Mouse (Mus musculus): ENCODE measurements around the gene Ano6.

Gene Ano6

DNA sequence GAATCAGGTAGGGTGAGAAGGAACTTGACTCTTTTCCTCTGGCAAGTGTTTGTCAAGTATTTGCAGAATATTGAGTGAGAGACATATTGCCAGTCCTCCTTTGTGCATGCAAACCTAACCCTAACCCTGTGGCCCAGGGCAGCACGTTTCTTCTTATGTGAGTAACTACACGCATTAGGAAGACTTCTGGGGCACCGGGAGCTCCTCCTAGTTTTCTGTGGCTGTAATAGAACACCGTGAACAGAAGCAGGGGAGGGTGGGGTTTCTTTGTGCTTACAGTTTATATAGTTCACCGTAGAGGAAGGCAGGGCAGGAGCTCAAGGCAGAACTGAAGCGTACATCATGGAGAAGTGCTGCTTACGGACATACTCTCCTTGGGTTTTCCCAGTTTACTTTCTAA, 65.3 kb downstream of the Ano6 start:
- no peak for DNase-seq (ENCODE audit: low read depth, low spot score)

GRCm38 (mm10) chr15:95856684-95857595, 66.3 kb downstream of the Ano6 start:
- DNase-seq (ENCODE audit: low read depth, low spot score), result no peak

DNA sequence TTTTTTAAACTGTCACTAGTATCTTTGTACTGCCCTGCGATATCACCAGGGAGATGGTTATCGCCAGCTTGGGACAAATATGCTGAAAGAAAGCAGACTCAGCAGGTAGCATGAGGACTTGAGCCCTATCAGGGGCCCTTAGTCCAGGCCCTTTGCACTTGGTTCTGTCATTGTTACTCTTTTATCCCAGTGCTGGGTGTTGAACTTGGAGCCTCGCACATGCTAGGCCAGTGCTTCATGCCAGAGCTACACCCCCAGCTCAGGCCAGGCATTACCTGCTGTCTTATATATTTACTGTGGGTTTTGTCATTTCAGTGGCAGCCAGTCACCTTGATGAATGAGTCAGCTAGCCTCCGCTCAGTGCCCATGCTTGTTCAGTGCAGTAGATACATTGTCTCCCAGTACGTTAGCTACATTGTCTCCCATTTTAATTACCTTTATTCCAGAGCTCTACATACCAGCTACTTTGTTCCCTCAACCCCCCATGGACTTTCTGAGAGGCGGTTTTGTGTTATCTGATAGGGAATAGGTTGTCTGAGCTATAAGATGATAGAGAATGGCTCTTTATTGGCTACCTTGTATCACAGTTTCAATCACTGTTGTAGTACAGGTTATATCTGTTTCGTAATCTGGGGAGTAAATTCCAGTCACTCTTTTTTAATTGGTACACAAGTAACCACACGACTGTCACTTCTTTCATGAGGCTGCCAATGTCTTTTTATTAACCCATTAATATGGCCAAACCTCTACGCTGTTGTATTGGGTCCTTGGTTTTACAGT, 68.4 kb downstream of the Ano6 start:
- no peak for DNase-seq (ENCODE audit: low read depth, low spot score)

DNA sequence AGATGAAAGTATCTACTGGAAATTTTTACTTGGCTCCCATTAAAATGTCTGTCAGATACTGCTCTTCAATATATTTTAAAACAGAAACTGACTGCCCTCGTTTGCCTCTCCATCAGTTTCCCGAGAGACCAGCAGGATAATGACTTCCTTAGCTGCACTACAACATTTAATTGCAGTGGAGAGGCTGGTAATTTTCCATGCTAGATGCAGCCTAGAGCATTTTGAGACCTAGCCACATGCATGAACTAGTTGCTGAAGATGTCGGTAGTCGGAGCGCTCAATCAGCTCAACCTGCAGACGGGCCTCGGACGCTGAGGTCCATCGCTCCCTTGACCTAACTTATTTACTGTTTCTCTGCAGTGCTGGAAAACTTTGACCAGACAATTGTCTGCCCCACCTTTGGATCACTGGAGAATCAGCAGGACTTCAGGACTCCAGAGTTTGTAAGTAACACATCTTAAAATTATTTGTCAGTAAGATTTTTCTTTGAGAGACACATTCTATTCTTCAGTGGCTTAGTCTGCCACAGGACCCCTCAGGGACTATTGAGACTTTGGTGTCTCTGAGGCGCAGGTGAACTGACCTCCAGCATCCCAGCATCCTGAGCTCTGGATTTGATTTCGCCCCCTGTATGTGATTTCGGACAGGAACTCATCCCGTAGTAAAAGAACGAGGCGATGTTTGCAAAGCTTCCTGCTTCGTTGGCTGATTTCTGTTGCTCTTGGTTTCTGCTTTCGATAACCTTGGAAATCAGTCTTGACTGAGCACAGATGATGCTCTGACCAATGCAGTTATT, 73.4 kb downstream of the Ano6 start:
- no peak for DNase-seq (ENCODE audit: low read depth, low spot score)

- DNase-seq (ENCODE audit: low read depth, low spot score), result no peak
Observed at GRCm38 (mm10) chr15:95865311-95866100, 74.9 kb downstream of the Ano6 start.

- no peak for DNase-seq (ENCODE audit: low read depth, low spot score)
Observed at GRCm38 (mm10) chr15:95868172-95868571, 77.5 kb downstream of the Ano6 start.

- no peak for DNase-seq (ENCODE audit: low read depth, low spot score)
Observed at GRCm38 (mm10) chr15:95869611-95870010, 79.0 kb downstream of the Ano6 start.

DNA sequence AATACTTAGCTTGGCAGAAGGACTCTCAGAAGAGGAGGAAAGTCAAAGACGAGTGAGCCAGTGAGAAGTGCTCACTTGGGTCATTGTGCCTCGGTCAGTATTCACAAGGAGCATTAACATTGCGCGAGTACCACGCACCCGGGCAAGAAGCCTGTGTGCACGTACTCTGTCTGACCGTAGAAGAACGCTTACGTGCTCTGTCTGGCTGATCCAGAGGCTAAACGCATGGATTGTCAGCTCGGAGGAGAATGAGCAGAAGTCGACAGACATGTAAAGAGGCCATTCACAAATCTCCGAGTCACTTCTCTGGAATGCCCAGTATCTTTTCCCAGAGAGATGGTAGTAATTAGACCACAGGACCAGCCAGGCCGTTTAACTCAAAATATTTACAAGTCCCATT, 81.0 kb downstream of the Ano6 start:
- DNase-seq (ENCODE audit: low read depth, low spot score), result no peak

DNA sequence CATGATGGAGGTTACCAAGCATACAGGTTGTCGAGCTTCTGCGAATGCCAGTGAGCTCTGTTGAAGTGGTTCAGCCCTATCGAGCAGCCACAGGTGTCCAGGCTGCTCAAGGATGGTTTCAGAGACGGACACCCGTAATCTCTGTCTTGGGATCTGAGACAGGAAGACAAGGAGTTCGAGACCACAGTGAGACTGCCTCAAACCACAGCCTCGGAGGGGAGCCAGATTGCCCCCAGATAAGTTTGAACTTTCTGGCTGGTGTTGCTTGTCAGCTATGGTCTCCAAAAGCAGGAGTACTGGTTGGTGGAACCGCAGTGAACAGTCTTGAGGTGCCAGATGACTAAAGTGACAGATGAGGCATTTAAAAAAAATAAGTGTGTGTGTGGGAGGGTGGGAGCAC, 81.8 kb downstream of the Ano6 start:
- no peak for DNase-seq (ENCODE audit: low read depth, low spot score)

DNA sequence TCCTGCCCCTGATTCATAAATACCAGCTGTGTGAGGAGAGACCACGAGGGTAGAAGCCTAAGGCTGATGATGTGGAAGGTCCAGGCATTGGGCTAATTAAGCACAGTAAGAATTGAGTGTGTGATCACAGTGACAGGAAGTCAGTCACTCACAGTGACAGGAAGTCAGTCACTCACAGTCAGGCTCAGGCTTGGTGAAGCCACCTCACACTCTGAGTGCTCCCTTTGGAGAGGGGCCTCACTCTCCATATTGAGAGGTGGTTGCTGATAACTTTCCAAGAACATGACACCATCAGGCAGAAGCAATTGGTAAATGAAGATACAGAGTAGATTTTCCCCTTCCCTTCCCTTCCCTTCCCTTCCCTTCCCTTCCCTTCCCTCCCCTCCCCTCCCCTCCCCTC, 82.6 kb downstream of the Ano6 start:
- no peak for DNase-seq (ENCODE audit: low read depth, low spot score)

DNA sequence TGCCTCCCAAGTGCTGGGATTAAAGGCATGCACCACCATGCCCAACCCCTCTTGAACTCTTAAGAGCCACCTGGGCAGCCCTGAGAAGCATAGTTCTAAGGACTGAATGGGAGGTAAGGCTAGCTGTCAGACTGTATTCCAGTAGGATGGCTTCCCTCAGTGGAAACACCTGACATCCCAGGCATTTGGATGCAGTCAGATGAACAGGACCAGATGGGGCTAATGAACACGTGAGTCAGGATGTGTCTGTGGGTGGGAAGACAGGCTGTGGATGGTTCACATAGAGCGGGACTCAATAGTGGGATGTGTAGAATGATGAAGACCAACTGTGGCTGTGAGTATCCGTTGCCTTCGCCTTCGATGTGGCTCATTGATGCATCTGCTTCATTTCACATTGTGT, 83.6 kb downstream of the Ano6 start:
- no peak for DNase-seq (ENCODE audit: low read depth, low spot score)

DNA sequence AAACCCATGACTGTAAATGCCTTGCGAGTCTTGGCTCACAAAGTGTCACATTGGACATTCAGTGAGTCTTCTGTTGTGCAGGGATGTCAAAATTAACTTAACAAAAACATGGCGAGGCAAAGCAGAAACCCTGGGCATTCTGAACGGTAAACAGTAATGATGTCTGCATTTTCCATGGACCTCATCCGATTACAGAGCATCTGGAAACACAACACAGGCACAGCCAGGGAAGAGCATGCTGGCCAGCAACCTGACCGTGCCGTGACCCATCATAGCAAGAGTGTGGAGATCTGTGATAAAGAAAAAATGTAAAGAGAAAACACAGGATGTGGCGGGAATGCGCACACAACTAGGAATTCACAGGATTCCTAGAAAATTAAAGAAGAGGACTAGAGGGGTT, 84.1 kb downstream of the Ano6 start:
- no peak for DNase-seq (ENCODE audit: low read depth, low spot score)

- DNase-seq (ENCODE audit: low read depth, low spot score), result no peak
Observed at GRCm38 (mm10) chr15:95875898-95876297, 85.3 kb downstream of the Ano6 start.

GRCm38 (mm10) chr15:95880616-95881151, 90.0 kb downstream of the Ano6 start:
- DNase-seq (ENCODE audit: low read depth, low spot score), result no peak

DNA sequence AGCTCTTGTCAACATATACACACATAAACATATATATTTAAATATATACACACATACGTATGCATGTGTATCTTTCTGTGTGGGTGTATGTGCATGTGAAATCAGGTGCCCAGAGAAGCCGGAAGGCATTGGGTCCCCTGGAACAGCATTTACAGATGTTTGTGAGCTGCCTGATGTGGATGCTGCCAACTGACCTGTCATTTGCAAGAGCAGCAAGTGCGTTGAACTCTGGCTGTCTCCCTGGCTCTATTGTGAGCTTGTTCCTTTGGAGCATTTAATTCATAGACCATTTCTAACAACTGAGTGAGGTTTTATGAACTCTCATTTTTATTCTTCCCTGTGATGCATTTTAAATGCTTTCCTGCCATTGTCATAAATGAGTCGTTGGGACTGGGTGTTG, 91.8 kb downstream of the Ano6 start:
- no peak for DNase-seq (ENCODE audit: low read depth, low spot score)

DNA sequence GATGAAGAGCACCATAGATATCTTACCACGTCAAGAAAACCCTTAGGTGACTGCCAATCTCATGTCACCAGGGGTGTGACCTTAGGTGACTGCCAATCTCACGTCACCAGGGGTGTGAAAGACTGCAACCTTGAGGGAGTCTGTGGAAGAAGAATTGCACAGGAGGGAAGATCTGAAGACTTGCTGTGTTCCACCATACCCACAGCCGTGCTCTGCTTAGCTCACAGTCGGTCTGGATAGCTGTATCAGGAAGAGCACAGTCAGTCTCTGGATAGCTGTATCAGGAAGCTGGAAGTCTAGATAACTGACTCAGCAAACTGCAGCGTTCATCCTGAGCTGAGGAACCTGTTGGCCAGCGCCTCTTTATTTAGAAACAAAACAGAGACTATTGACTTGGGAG, 92.9 kb downstream of the Ano6 start:
- no peak for DNase-seq (ENCODE audit: low read depth, low spot score)

GRCm38 (mm10) chr15:95884658-95885620, 94.3 kb downstream of the Ano6 start:
- no peak for DNase-seq (ENCODE audit: low read depth, low spot score)

- no peak for DNase-seq (ENCODE audit: low read depth, low spot score)
Observed at GRCm38 (mm10) chr15:95885953-95886820, 95.5 kb downstream of the Ano6 start.

GRCm38 (mm10) chr15:95887365-95887764, 96.7 kb downstream of the Ano6 start:
- DNase-seq (ENCODE audit: low read depth, low spot score), result no peak
